Mouse (Mus musculus) natural killer cell, adult 2 months (primary cell): ENCODE measurements around the gene Coq8b.

ENCODE experiments used
- DNase-seq, 2 experiments: peaks; one replicate each; pipeline ENCODE4 v3.0.0; 2022; ENCODE audit warnings: low spot score in 2 of 2

Coq8b gene

DNA sequence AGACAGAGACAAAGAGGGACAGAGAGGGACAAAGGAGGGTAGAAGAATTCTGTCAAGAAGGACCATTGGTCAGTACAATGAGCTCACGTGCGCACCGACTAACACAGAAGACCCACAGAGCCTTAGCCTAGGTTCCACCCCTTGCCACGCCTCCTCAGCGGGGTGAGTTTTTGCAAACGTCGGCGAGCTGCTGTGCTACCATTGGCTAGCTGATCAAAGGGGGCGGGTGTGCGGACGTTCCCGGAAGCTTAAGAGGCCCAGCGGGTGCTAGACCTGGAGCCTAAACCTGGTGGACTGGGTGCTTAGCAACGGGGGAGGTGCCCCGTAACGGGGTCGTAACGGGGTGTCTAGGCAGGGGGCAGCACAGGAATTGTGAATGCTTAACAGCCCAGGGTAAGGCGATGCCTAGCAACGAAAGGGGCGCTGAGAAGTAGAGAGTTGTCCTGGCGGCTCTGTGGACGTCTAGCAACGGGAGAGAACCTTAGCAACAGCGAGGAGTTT, at the start of gene Coq8b:
Coq8b (plus strand) TSS at position 243 of the 501 bp plus-strand sequence.
- DNase-seq = peak; percentile 92 to 93

DNA sequence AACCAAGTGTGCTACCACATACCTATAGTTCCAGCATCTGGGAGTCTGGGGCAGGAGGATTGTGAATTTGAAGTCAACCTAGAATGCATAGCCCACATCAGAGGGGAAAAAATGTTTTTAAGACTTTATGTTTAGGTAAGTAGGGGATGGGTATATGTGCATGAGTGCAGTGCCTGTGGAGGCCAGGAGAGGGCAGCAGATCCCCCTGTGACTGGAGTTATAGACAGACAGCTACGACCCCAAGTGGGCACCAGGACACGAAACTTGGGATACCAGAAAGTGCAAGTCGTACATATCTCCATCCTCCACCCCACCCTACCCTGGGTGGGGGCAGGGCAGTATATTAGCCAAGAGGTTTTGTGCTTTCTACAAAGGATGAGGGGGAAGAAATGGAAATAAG, 47.9 kb upstream of the Coq8b start:
- DNase-seq = peak in 1 of 2 experiments; percentile 41

DNA sequence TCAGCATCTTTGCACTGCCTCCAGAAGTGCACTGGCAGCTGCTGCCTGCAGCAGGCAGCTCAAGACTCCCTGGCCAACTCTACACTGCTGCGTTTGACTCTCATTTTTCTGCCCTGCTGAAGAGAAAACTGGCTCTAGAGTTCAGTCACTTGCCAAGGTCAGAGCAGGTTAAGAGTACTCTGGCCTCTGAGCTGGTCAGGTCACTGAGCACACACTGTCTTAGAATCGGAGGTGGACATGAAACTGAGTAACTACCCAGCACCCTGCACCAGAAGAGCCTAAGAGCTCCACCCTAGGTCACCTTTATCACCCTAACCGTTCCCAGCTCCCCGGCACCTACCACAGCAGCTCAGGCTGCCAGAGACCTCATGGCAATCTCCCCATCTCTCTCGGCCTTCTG, 46.8 kb upstream of the Coq8b start:
- DNase-seq = no peak

DNA sequence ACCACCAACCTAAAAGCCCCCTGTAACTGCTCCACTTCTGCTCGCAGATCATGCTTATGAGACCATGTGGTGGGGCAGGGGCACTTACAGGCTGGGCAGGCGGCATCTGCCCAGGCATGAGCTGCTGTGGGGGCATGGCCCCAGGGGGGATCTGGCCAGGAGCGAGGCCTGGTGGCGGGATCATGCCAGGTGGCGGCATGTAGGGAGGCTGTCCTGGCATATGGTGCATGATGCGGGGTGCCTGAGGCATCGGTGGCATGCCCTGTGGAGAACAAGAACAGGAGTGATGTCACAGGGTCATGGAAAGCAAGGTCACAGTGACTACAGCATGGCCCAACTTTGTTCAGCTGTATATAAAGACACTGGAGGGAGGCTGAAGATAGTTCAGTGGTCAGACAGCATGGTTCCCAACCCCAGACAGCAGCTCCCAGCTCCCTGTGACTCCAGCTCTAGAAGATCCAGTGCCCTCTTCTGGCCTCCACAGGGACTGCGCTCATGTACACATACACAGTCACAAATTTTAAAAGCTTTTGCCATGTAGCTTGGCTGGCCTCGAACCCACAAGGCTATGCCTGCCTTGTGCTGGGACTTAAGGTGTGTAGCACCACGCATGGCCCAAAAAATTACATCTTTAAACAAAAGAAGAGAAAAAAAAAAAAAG, 43.4 kb upstream of the Coq8b start:
- no peak for DNase-seq

DNA sequence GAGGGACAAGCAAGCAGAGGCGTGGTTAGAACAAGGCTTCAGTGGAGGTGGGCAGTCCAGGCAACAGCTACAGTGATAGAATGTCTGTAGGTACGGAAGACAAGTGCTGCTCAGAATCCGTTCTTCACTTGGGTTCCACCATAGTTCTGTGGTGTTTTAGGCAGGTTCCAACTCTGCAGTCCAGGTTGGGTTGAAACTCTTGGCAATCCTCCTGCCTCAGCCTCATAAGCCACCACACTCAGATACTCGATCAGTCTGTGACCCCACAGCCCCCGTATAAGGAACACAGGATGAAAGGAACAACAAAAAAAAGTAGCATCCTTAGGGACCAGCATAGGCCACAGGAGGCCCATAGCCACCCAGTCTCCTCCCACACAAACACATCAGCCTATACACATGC, 40.4 kb upstream of the Coq8b start:
- no peak for DNase-seq

DNA sequence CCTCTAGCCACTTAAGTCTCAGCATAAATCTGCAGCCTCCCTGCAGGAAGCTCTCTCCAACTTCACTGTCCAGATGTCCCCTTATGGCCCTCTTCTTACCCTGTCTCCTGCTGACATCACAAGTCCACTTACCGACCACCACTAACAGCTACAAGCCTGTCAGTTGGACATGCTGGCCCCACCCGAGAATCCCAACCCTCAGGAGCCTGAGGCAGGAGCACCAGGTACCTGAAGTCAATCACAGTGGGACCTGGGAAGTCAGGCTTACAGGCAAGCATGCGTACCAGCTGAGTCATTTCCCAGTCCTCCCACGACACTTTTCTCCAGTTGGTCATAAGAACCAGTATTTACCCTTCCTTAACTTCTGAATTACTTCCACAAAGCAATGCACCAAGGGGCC, 39.1 kb upstream of the Coq8b start:
- DNase-seq = no peak

DNA sequence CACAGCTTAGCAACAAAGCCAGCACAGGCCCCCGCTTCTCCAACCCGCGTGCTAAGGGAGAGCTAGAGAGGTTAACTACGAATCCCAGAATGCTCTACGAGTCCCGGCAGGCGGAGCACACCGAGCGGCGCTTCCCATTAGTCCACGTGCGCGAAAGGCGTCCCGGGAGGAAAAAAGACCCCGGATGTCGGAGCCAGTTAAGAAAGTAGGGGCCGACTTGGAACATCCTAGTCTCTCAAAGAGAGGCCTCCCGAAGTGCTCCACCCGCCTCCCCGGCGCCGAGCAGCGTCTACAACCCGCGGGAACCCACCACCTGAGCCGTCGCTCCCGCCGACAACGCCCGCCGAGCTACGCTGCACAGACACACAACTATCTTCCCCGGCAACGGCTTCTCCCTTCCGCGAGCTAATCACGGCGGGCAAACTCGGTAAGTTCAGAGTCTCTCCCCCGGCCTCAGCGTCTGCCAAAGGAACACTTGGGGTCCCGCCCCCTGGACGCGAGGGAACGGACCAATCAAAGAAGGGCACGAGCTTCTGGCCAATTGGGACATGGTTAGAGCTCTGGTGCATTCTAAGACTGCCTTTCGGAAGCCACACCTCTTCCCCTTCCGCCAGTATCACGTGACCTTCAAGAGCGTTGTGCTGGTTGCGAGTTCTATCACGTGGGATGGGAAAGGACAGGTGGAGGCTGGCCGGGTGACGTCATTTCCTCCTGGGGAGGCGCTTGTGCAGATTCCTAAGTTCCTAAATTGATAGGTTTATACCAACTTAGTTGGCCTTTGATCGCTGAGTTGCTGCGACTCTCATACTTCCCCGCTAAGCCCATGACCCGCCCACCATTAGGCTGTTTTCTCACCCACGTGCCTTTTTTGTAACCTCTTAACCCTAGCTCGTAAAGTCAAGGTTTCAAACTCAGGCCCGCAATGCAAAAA, 36.9 kb upstream of the Coq8b start, which contains the start of the genes BC024978 and Snrpa:
BC024978 (plus strand) TSS at position 101 of the 931 bp plus-strand sequence.
Snrpa (minus strand) TSS at position 591 of the 931 bp plus-strand sequence.
- peak; percentile 93 to 96 for DNase-seq

DNA sequence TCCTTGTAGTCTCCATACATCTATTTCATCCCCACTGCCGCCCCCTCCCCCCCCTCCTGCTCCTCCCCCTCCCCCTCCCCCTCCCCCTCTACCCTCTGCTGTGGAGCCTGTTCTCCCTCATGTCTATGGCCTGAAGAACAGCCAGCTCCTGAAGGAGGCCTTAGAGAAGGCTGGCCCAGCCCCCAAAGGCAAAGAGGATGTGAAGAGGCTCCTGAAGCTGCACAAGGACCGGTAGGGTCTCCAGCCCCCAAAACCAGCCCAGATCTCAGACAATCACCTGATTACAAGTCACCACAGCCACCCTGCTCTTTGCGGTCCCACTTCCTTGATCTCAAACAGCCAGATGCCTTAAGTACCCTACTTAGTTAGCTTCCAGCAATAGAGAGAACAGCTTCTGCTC, 35.7 kb upstream of the Coq8b start:
- no peak for DNase-seq

DNA sequence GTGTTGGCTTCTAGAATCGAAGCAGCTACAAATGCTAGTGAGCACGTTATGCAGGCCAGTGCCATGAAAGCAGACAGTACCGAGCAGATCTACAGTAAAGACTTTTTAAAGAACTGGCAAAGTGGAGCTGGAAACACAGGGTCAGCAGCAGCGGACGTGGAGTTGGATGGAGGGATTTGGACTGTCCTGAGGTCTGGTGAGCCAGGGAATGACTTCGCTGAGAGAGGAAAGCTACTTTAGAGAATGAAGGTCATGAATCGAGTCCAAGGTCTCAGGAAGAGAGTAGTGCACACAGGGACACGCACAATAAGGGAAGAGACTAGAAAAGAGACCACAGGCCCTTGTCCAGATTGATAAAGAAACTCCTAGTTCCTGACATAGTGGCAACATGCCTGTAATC, 35.2 kb upstream of the Coq8b start:
- DNase-seq = no peak

DNA sequence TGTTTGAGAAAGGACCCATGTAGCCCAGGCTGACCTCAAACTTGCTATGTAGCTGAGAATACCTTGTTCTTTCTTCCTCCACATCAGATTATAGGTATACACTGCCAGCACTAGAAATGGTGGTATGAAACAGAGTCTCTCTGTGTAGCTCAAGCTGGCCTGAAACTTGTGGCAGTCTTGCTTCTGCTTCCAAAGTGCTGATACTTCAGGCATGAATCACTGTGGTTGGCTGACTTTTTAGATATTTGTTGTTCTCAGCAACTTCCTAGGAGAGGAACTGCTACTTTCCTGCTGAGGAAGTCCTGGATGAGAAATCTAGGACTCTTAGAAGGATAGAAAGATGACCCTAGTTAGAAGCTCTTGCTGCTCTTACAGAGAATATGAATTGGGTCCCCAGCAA, 34.5 kb upstream of the Coq8b start:
- no peak for DNase-seq

DNA sequence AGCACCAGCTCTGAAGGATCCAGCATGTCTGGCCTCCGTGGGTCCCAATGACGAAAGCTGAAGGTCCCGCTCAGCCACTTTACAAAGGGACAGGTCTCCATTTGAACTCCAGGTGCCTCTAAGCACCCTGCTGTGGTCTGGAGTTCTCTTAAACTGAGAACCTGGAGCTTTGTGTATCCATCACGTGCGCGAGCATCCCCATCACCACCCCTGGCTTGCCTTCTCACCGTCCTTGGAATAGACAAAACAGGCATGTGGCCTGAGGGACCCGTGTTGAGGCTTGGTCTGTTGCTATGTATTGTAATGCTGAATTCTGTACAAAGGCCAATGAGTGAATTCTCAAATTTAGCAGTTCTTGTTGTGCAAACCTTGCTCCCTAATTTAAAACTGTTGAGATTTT, 34.0 kb upstream of the Coq8b start:
- no peak for DNase-seq

DNA sequence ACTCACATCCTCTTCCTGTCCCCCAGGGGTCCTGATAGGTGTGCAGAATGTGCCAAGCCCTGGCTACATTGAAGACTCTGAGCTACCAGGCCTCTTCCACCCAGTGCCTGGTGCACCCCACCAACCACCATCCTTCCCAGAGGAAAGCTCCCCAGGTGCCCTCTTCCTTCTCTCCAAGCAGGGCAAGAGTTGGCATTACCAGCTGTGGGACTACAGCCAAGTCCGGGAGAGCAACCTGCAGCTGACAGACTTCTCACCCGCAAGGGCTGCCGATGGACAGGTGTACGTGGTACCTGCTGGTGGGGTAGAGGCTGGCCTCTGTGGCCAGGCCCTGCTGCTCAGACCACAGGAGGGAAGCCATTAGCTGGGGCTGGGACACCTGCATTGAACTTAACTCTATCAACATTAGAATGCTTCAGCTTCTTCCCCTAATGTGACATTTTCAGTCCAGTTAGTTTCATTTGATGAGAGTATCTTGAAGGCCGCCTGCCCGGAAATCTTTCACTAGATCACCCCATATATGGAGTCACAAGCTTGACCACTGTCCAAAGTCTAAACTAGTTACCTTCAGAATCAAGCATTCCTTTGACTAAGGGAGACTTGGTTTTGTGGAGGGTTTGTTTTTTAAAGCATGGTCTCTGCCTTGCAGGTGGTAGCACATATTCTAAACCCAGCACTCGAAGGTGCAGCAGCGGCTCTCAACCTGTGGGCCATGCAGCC, 28.9 kb upstream of the Coq8b start:
- no peak for DNase-seq

DNA sequence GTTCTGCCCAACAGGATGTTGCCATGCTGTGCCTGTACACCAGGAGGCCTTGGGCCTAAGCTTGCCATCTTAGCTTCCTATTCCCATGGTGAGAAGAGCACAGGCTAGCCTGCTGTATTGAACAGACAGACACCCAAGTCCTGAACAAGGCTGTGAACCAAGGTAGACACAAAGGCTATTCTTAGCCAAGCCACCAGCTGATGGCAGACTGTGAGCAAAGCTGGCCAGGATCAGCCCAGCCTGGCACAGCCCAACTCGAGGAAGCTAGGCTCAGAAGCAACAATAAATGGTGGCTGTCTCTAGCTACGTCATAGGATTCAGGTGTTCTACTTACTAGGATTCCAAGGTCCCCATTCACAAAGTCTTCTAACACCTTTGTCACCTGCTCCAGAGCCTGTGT, 20.2 kb upstream of the Coq8b start:
- no peak for DNase-seq

DNA sequence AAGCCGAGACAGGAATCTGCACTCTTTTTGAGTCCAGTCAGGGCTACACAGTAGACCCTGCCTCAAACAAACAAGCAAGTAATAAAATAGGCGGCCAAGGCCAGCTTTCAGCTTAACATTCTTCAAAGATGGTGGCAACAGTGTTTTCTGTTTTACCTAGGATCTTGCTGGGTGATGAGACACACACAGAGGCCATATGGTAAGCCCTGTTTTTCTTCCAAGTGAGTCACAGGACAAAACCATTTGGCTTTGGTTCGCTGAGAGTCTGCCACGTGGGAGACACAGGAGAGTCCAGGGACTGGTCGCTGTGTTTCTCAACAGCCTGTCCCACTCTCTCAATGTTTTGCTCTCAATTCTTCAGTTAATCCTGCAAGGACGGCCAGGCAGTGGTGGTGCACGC, 14.2 kb upstream of the Coq8b start:
- no peak for DNase-seq

DNA sequence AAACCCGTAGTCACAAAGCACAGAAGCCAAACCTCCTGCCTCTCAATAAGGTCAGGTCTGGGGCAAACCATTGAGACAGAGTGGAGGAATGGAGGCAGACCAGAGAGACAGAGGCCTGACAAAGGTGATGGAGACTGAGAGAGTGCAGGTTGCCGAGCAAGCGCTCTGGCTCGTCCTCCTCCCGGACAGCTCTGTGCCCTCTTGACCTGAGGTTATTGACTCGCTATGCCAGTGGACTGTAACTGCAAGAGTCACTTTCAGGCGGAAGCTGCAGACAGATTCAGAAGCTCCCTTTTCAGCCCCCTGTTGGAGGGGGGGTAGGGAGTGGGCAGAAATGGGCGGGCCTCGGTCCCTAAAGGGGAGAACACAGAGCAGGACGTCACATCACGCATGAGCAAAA, 12.9 kb upstream of the Coq8b start:
- no peak for DNase-seq

DNA sequence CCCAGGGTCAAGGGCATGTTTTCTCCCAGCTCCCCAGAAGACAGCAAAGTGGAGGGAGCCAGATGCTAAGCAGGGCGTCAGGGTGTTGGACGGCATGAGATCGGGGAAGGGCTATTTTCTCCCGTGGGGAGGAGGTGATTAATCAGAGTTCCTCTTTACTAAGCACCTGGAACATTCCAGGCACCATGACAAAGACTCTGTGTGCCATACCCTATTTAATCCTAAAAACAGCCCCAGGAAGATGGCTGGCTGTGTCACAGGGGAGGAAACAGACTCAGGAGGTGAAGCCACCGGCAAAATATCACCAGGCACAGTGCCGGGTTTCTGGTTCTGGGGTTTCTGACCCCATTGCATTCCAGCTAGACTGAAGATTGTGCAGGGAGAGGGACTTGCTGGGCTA, 10.9 kb upstream of the Coq8b start:
- no peak for DNase-seq

DNA sequence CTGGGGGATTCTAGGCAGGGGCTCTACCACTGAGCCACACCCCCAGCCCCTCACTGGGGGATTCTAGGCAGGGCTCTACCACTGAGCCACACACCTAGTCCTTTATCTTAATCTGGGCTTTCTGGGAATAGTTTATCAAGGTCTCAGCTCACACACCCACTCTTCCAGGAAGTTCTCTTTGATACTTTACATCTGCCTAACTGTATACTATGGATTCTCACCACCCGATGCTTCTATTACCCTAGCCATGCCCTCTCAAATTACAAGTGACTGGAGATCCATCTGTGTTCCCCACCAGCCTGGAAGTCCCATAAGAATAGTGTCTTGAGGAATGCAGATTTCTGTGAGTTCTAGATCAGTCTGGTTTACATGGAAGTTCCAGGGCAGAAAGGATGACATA, 10.3 kb upstream of the Coq8b start:
- DNase-seq = no peak

DNA sequence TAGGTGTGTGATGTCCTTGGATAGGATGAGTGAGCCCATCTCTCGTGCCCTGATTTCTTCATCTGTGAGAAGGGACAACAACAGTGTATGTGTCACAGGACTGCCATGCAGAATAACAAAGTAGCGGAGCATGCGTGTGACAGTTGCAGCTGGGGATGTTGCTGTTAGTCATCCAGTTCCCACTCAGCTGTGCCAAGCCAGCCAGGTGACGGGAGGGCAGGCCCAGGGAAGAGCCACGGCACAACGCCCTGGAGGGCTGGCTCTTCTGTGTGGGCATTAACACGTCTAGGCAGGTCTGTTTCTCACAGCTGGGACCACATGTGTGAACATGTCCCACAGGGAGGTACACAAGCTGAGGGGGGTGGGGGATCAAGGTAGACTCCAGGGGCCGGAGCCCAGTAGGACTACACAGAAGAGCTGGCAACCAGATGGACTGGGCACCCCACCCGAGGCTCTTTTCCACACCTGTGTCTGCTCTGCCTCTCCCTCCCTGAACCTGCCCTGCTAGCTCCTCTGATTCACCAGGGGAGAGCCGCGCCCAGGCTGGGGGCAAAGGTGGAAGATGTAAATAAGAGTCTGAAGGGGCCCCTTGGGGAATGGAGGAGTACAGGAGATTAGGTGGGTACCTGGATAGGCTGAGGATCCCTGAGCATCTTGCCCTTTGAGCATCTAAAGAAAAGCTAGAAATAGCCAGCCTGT, 7.8 kb upstream of the Coq8b start:
- DNase-seq = no peak

DNA sequence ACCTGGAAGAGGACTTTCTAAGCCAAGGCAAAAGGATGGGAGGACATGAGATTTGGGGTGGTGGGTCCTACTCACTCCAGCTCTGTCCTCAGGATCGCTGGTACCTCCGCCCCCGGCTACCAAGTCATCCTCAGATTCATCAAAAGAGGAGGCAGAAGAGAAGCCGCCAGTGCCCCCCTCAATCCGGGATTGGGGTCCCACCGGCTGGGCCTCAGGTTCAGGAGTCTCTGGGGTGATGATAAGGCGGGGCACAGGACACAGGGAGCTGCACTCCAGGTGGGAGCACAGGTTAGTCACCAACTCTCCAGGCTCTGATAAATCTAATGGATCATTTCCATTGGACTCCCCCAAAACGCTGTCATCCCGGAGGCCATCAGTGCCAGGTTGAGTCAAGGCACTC, 5.5 kb upstream of the Coq8b start:
- no peak for DNase-seq

DNA sequence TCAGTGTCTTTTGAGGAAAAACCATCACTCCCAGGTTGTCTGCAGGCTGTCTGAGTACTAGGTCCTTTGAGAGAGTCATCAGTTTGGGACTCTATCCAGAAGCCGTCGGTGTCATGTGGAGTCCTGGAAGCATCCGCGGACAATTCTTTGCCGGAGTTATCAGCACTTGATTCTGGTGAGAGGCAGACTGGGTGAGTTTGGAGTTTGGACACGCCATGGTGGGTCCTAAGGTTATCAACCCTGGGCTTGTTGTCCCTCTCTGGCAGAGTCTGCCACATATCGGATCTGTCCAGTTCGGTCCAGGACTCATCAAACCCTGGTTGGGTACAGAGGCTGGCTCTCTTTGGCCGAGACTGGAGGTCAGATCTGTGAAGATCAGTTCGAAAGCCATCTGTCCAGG, 5.1 kb upstream of the Coq8b start:
- DNase-seq = no peak

DNA sequence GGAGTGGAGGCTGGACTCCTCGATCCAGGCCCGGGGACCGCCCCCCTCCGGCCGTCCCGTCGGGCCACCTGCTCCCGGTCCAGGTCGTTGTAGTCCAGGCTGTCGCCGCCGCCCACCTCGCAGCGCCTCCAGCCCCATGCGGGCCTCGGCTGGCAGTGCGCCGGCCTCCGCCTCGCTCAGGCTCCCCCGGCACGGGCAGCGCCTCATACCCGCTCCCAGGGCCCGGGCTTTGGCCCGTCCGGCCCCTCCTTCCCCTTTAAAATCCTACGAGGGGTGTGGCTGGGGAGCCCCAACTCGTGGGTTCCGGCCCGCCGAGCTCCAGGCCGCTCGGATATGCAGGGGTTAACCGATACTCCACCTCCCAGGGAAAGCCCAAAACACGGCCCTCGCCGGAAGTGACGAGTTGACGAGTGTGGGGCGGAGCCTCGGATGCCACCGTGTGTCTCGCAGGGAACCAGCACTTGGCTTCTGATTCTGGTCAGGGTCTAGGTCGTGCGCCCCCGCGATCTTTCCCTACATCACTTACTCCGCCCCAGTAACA, 4.5 kb upstream of the Coq8b start, which contains the start of gene Itpkc:
Itpkc (minus strand) TSS at position 381 of the 541 bp plus-strand sequence.
- peak; percentile 92 for DNase-seq
